Mouse (Mus musculus) cerebellum, adult 2 months (tissue): ENCODE results near the gene Rae1.

Source experiments
- CTCF ChIP-seq: fragments of 200-500 bp; IDR thresholded peaks from 2 replicates; pipeline ENCODE4 v1.5.1; 2011; ENCODE audit warnings: low read depth, mild to moderate bottlenecking, control low read depth, low read length, moderate library complexity, borderline replicate concordance; ENCODE audit not compliant: insufficient read depth
- POLR2A ChIP-seq: fragments of 200-500 bp; IDR thresholded peaks from 2 replicates; pipeline ENCODE4 v1.6.1; 2011; ENCODE audit warnings: low read length, control low read depth, borderline replicate concordance; ENCODE audit not compliant: insufficient read depth

DNA sequence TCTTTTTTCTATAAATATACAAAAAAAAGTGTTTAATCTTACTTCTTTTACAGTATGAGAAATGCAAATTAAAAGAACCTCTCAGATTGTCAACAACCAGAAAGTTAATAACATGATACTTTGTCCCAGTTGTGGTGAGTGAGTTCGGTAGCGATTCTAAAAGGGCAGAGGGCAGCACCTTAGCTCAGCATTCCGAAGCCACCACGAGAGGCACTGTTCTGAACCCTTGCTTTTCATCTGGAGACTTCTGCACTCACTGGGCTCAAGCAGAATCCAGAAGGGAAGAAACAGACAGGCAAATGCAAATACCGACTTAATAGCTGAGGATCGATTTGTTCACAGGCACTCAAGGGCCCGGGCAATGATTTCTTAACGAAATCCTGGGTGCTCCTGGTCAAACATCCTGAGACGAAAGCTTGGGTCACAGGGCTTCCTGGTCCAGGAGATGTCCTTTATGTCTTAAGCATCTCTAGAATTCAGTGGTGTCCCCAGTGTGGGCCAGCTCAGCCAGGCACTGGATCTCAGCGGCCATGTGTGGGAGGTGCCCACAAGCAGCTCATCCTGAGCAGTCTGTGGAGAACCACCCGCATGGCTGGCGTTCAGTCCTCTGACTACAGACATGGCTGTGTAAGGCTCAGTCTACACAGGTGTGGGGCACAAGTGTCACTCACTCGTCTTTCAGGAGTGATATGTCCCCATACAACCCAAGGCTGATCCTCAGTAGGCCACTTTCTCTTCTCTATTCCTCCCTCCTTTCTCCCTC lies 40.7 kb upstream of the Rae1 start:
- TF ChIP-seq CTCF (no peak), POLR2A (no peak)
